Mouse (Mus musculus) MEL (cell line): ENCODE results near the gene Tmem107. TPM values are rescaled to one million over a fixed set of nuclear protein-coding genes. Genes with fewer than 3 reads are reported as not detected.

Source experiments
- DNase-seq: peaks from one replicate; pipeline ENCODE4 v3.0.0; 2011; ENCODE audit warnings: low read depth, low spot score
- H3K27ac ChIP-seq: 2 replicates; pipeline ENCODE4 v1.5.1; 2012; ENCODE audit warnings: low read depth, mild to moderate bottlenecking, control low read depth, low read length, moderate library complexity; ENCODE audit not compliant: control insufficient read depth
- H3K27me3 ChIP-seq, 2 experiments: fragments of 150-350 bp in 1 of 2; sonication (generic) in 1 of 2; 2 replicates each; pipeline ENCODE4 v1.6.1; 2012; ENCODE audit warnings: low read length in 2 of 2, mild to moderate bottlenecking in 2 of 2, improper control_type of control experiment in 1 of 2, moderate library complexity in 1 of 2; ENCODE audit not compliant: insufficient read depth in 2 of 2, control insufficient read depth in 1 of 2
- H3K36me3 ChIP-seq, 2 experiments: 2 replicates each; pipeline ENCODE4 v1.6.1; 2012 to 2014; ENCODE audit warnings: low read length in 2 of 2, improper control_type of control experiment in 1 of 2, inconsistent platforms in 1 of 2, mild to moderate bottlenecking in 1 of 2; ENCODE audit not compliant: insufficient read depth in 2 of 2, control insufficient read depth in 1 of 2
- H3K4me1 ChIP-seq, 2 experiments: fragments of 150-350 bp in 1 of 2; sonication (generic) in 1 of 2; 2 replicates each; pipeline ENCODE4 v1.6.1; 2012; ENCODE audit warnings: low read length in 2 of 2, improper control_type of control experiment in 1 of 2, mild to moderate bottlenecking in 1 of 2; ENCODE audit not compliant: insufficient read depth in 2 of 2, control insufficient read depth in 1 of 2
- H3K4me3 ChIP-seq, 2 experiments: fragments of 150-350 bp in 1 of 2; sonication (generic) in 1 of 2; 2 replicates each; pipeline ENCODE4 v1.5.1; 2012; ENCODE audit warnings: low read depth in 2 of 2, low read length in 2 of 2, mild to moderate bottlenecking in 2 of 2, moderate library complexity in 2 of 2, control low read depth in 1 of 2, improper control_type of control experiment in 1 of 2; ENCODE audit not compliant: control insufficient read depth in 1 of 2, insufficient read depth in 1 of 2
- H3K79me2 ChIP-seq: 2 replicates; pipeline ENCODE4 v1.6.1; 2012; ENCODE audit warnings: mild to moderate bottlenecking, low read length, moderate library complexity; ENCODE audit not compliant: control insufficient read depth, poor library complexity, insufficient read depth
- H3K9ac ChIP-seq: 2 replicates; pipeline ENCODE4 v1.6.1; 2012; ENCODE audit warnings: low read depth, mild to moderate bottlenecking, control low read depth, low read length, moderate library complexity; ENCODE audit not compliant: control insufficient read depth, poor library complexity, severe bottlenecking
- H3K9me3 ChIP-seq: fragments of 150-350 bp; sonication (generic); replicated peaks from 2 replicates; pipeline ENCODE4 v1.6.1; 2012; ENCODE audit warnings: mild to moderate bottlenecking, low read length, improper control_type of control experiment, moderate library complexity; ENCODE audit not compliant: insufficient read depth
- BHLHE40 ChIP-seq: IDR thresholded peaks from 2 replicates; pipeline ENCODE4 v1.6.1; 2012; ENCODE audit warnings: low read depth, mild to moderate bottlenecking, inconsistent platforms, low read length, improper control_type of control experiment, borderline replicate concordance
- CHD1 ChIP-seq: IDR thresholded peaks from 2 replicates; pipeline ENCODE4 v1.6.1; 2012; ENCODE audit warnings: low read depth, mild to moderate bottlenecking, inconsistent platforms, low read length, improper control_type of control experiment
- CHD2 ChIP-seq: IDR thresholded peaks from 2 replicates; pipeline ENCODE4 v1.6.1; 2011; ENCODE audit warnings: low read length, improper control_type of control experiment
- CTCF ChIP-seq, 3 experiments: IDR thresholded peaks in 2 of 3; conservative IDR thresholded peaks in 1 of 3; 2 replicates each; pipeline ENCODE4 v1.5.1; 2011 to 2012; ENCODE audit warnings: low read length in 3 of 3, low read depth in 2 of 3, mild to moderate bottlenecking in 2 of 3, improper control_type of control experiment in 1 of 3, inconsistent platforms in 1 of 3, mixed read lengths in 1 of 3, moderate library complexity in 1 of 3; ENCODE audit not compliant: control insufficient read depth in 1 of 3, insufficient read depth in 1 of 3, poor library complexity in 1 of 3, severe bottlenecking in 1 of 3
- ELF1 ChIP-seq: IDR thresholded peaks from 2 replicates; pipeline ENCODE4 v1.6.1; 2014; ENCODE audit warnings: low read depth, mild to moderate bottlenecking, inconsistent platforms, low read length, improper control_type of control experiment, moderate library complexity
- ETS1 ChIP-seq: IDR thresholded peaks from 2 replicates; pipeline ENCODE4 v1.6.1; 2012; ENCODE audit warnings: low read depth, mild to moderate bottlenecking, inconsistent platforms, low read length, improper control_type of control experiment, moderate library complexity
- GABPA ChIP-seq: IDR thresholded peaks from 2 replicates; pipeline ENCODE4 v1.6.1; 2012; ENCODE audit warnings: low read depth, mild to moderate bottlenecking, inconsistent platforms, low read length, improper control_type of control experiment, moderate library complexity
- GATA1 ChIP-seq: IDR thresholded peaks from 2 replicates; pipeline ENCODE4 v1.6.1; 2011; ENCODE audit warnings: low read depth, low read length, improper control_type of control experiment
- HCFC1 ChIP-seq: IDR thresholded peaks from 2 replicates; pipeline ENCODE4 v1.6.1; 2012; ENCODE audit warnings: low read depth, mild to moderate bottlenecking, inconsistent platforms, low read length, improper control_type of control experiment, moderate library complexity
- JUND ChIP-seq: IDR thresholded peaks from 2 replicates; pipeline ENCODE4 v1.6.1; 2011; ENCODE audit warnings: low read depth, mild to moderate bottlenecking, improper control_type of control experiment, low read length
- KAT2A ChIP-seq: conservative IDR thresholded peaks from 2 replicates; pipeline ENCODE4 v1.6.1; 2012; ENCODE audit warnings: low read depth, low read length, improper control_type of control experiment, inconsistent platforms
- MAFK ChIP-seq: IDR thresholded peaks from 2 replicates; pipeline ENCODE4 v1.6.1; 2011; ENCODE audit warnings: low read depth, mild to moderate bottlenecking, low read length, improper control_type of control experiment, borderline replicate concordance
- MAX ChIP-seq: IDR thresholded peaks from 2 replicates; pipeline ENCODE4 v1.6.1; 2011; ENCODE audit warnings: low read length, improper control_type of control experiment
- MAZ ChIP-seq: IDR thresholded peaks from 2 replicates; pipeline ENCODE4 v1.6.1; 2012; ENCODE audit warnings: low read depth, mild to moderate bottlenecking, inconsistent platforms, low read length, improper control_type of control experiment
- MEF2A ChIP-seq: IDR thresholded peaks from 2 replicates; pipeline ENCODE4 v1.6.1; 2014; ENCODE audit warnings: low read depth, mild to moderate bottlenecking, inconsistent platforms, low read length, improper control_type of control experiment; ENCODE audit not compliant: poor library complexity, insufficient replicate concordance, severe bottlenecking; ENCODE audit errors: extremely low read depth
- MXI1 ChIP-seq: IDR thresholded peaks from 2 replicates; pipeline ENCODE4 v1.6.1; 2011; ENCODE audit warnings: mild to moderate bottlenecking, low read depth, low read length, improper control_type of control experiment
- MYC ChIP-seq: IDR thresholded peaks from 2 replicates; pipeline ENCODE4 v1.6.1; 2011; ENCODE audit warnings: low read depth, mild to moderate bottlenecking, low read length, improper control_type of control experiment, moderate library complexity
- NELFE ChIP-seq: IDR thresholded peaks from 2 replicates; pipeline ENCODE4 v1.6.1; 2011; ENCODE audit warnings: low read depth, low read length, improper control_type of control experiment
- NRF1 ChIP-seq: IDR thresholded peaks from 2 replicates; pipeline ENCODE4 v1.6.1; 2014; ENCODE audit warnings: low read depth, mild to moderate bottlenecking, inconsistent platforms, low read length, improper control_type of control experiment, moderate library complexity; ENCODE audit not compliant: poor library complexity, insufficient read depth, severe bottlenecking
- POLR2A ChIP-seq, 2 experiments: IDR thresholded peaks; 2 replicates each; pipeline ENCODE4 v1.6.1; 2011 to 2012; ENCODE audit warnings: low read length in 2 of 2, mild to moderate bottlenecking in 2 of 2, control low read depth in 1 of 2, improper control_type of control experiment in 1 of 2, low read depth in 1 of 2, moderate library complexity in 1 of 2; ENCODE audit not compliant: control insufficient read depth in 1 of 2, insufficient read depth in 1 of 2, poor library complexity in 1 of 2
- POLR2AphosphoS2 ChIP-seq: IDR thresholded peaks from 2 replicates; pipeline ENCODE4 v1.6.1; 2011; ENCODE audit warnings: low read length, improper control_type of control experiment
- RCOR1 ChIP-seq: IDR thresholded peaks from 2 replicates; pipeline ENCODE4 v1.6.1; 2012; ENCODE audit warnings: low read depth, mild to moderate bottlenecking, inconsistent platforms, low read length, improper control_type of control experiment
- SIN3A ChIP-seq: IDR thresholded peaks from 2 replicates; pipeline ENCODE4 v1.6.1; 2012; ENCODE audit warnings: low read length, improper control_type of control experiment, inconsistent platforms
- SMC3 ChIP-seq: IDR thresholded peaks from 2 replicates; pipeline ENCODE4 v1.6.1; 2011; ENCODE audit warnings: low read depth, low read length, improper control_type of control experiment
- TAL1 ChIP-seq: IDR thresholded peaks from 2 replicates; pipeline ENCODE4 v1.6.1; 2012; ENCODE audit warnings: mild to moderate bottlenecking, inconsistent platforms, low read length, moderate library complexity, mixed read lengths
- TBP ChIP-seq: IDR thresholded peaks from 2 replicates; pipeline ENCODE4 v1.8.0; 2011; ENCODE audit warnings: low read depth, low read length, improper control_type of control experiment
- TCF12 ChIP-seq: IDR thresholded peaks from 2 replicates; pipeline ENCODE4 v1.6.1; 2014; ENCODE audit warnings: low read depth, mild to moderate bottlenecking, inconsistent platforms, low read length, improper control_type of control experiment, moderate library complexity
- UBTF ChIP-seq: IDR thresholded peaks from 2 replicates; pipeline ENCODE4 v1.6.1; 2012; ENCODE audit warnings: low read depth, mild to moderate bottlenecking, inconsistent platforms, low read length, improper control_type of control experiment, moderate library complexity, borderline replicate concordance; ENCODE audit not compliant: insufficient read depth
- USF1 ChIP-seq: IDR thresholded peaks from 2 replicates; pipeline ENCODE4 v1.6.1; 2014; ENCODE audit warnings: low read depth, mild to moderate bottlenecking, inconsistent platforms, low read length, improper control_type of control experiment, moderate library complexity
- USF2 ChIP-seq, 2 experiments: IDR thresholded peaks; 2 replicates each; pipeline ENCODE4 v1.6.1; 2011 to 2012; ENCODE audit warnings: improper control_type of control experiment in 2 of 2, low read length in 2 of 2, borderline replicate concordance in 1 of 2, inconsistent platforms in 1 of 2, low read depth in 1 of 2, mild to moderate bottlenecking in 1 of 2; ENCODE audit not compliant: insufficient read depth in 1 of 2
- ZKSCAN1 ChIP-seq: IDR thresholded peaks from 2 replicates; pipeline ENCODE4 v1.6.1; 2012; ENCODE audit warnings: low read depth, mild to moderate bottlenecking, inconsistent platforms, low read length, improper control_type of control experiment, moderate library complexity
- ZMIZ1 ChIP-seq: IDR thresholded peaks from 2 replicates; pipeline ENCODE4 v1.6.1; 2012; ENCODE audit warnings: low read depth, mild to moderate bottlenecking, inconsistent platforms, low read length, improper control_type of control experiment, moderate library complexity
- polyA plus RNA-seq, 2 experiments: library from polyadenylated mRNA; stranded (reverse) in 1 of 2; unstranded in 1 of 2; fragments of >175 nt in 1 of 2; fragments of >200 nt in 1 of 2; gene quantifications; 2 replicates each; pipeline versions ENCODE4 v1.2.1 to v1.2.4; 2012; ENCODE audit warnings: low replicate concordance in 2 of 2, low read depth in 1 of 2; ENCODE audit not compliant: insufficient read length in 2 of 2, insufficient read depth in 1 of 2, missing spikeins in 1 of 2
- total RNA-seq: library from RNA; depleted of rRNA; stranded (reverse); fragments of 300-350 nt; gene quantifications from 2 replicates; pipeline ENCODE4 v1.2.3, GENCODE M21; 2012

Gene Tmem107
- total and polyA plus RNA-seq, 3 experiments = 47.0 to 79.5 TPM; not detected in 1

GRCm38 (mm10) chr11:69094697-69095429 lies 24.3 kb downstream of the Tmem107 start, which contains the start of gene Per1:
Gene Per1 (plus strand): TSS chr11:69095217.
- peak; percentile 90 for TF ChIP-seq CHD2
- peak; percentile 89; the same call in 1 of the 2 replicates for TF ChIP-seq MAZ
- no peak for TF ChIP-seq ZKSCAN1
- no peak for TF ChIP-seq CTCF (IDR thresholded peaks at IDR 0.05 in 2 of 3, conservative IDR thresholded peaks at IDR 0.05 in 1 of 3; ENCODE audit: control insufficient read depth in 1 of 3, insufficient read depth in 1 of 3, low read depth in 2 of 3, low read length in 3 of 3, poor library complexity in 1 of 3, severe bottlenecking in 1 of 3)
- TF ChIP-seq NRF1 = peak; percentile 96
- peak; percentile 28; the same call in 1 of the 2 replicates for TF ChIP-seq TCF12
- TF ChIP-seq POLR2AphosphoS2 = peak; percentile 50; the same call in 1 of the 2 replicates
- 0 out of 2 replicates have a peak, but pooled peaks have one; percentile 59 for TF ChIP-seq UBTF
- peak; percentile 46; the same call in 1 of the 2 replicates for TF ChIP-seq GATA1
- peak; percentile 99 for TF ChIP-seq MYC
- TF ChIP-seq ETS1 = peak; percentile 89
- TF ChIP-seq ELF1 = peak; percentile 92
- no peak for TF ChIP-seq TBP
- no peak for TF ChIP-seq TAL1
- TF ChIP-seq HCFC1 = peak; percentile 92
- peak; percentile 100 for TF ChIP-seq MAX
- TF ChIP-seq JUND = 0 out of 2 replicates have a peak, but pooled peaks have one; percentile 32
- peak; percentile 68 for TF ChIP-seq KAT2A
- TF ChIP-seq RCOR1 = no peak
- TF ChIP-seq POLR2A (IDR thresholded peaks at IDR 0.05; ENCODE audit: control insufficient read depth in 1 of 2, insufficient read depth in 1 of 2, low read depth in 1 of 2, low read length in 2 of 2, poor library complexity in 1 of 2) = peak; percentile 38 to 62; a peak in 3 of 4 replicates
- peak; percentile 59 for TF ChIP-seq NELFE
- no peak for TF ChIP-seq GABPA
- TF ChIP-seq MEF2A = no peak
- TF ChIP-seq CHD1 = no peak
- peak; percentile 100 for TF ChIP-seq MXI1
- TF ChIP-seq SMC3 = no peak
- peak in 1 of 2 experiments; percentile 72; a peak in 2 of 4 replicates for TF ChIP-seq USF2 (IDR thresholded peaks at IDR 0.05; ENCODE audit: borderline replicate concordance in 1 of 2, insufficient read depth in 1 of 2, low read depth in 1 of 2, low read length in 2 of 2)
- peak; percentile 98 for TF ChIP-seq BHLHE40
- TF ChIP-seq USF1 = peak; percentile 96
- TF ChIP-seq MAFK = no peak
- peak; percentile 100 for TF ChIP-seq SIN3A
- no peak; the same call in 1 of the 2 replicates for TF ChIP-seq ZMIZ1
- peaks cover 6 to 10% of the 10 kb centered on the region in 2 experiments for H3K36me3 ChIP-seq
- no peaks in the 10 kb centered on the region for H3K9me3 ChIP-seq
- peak; percentile 100 for DNase-seq
- peak within 1 kb of the TSS; percentile 72 for H3K9ac ChIP-seq
- peaks cover 12% of the 10 kb centered on the region for H3K79me2 ChIP-seq
- H3K27ac ChIP-seq = peak within 1 kb of the TSS; percentile 88
- H3K4me3 ChIP-seq = peak within 1 kb of the TSS; percentile 54 to 61
- H3K27me3 ChIP-seq = no peaks in the 10 kb centered on the region
- peaks cover 15 to 18% of the 10 kb centered on the region in 2 experiments for H3K4me1 ChIP-seq
